Mouse (Mus musculus) gastrocnemius, postnatal 25 days (tissue): ENCODE results near the gene Agap3. TPM values are rescaled to one million over a fixed set of nuclear protein-coding genes. Genes with fewer than 3 reads are reported as not detected.

Source experiments
- DNase-seq: peaks from one replicate; pipeline ENCODE4 v3.0.0; 2022
- total RNA-seq, 2 experiments: library from RNA; stranded (reverse); gene quantifications; 1 replicate in 1 of 2; 2 replicates in 1 of 2; pipeline ENCODE4 v1.2.3; 2021

Agap3 gene
- total RNA-seq, 2 experiments from 2014 or later = 52.4 to 56.0 TPM

- no peak for DNase-seq
Measured at GRCm38 (mm10) chr5:24524522-24524921, 72.5 kb downstream of the Agap3 start.

- DNase-seq = no peak
Measured at GRCm38 (mm10) chr5:24525360-24526189, 73.6 kb downstream of the Agap3 start.

GRCm38 (mm10) chr5:24526190-24526888 lies 74.4 kb downstream of the Agap3 start:
- no peak for DNase-seq

- no peak for DNase-seq
Measured at GRCm38 (mm10) chr5:24526889-24527230, 74.9 kb downstream of the Agap3 start, which contains the start of gene Gbx1. Gene Gbx1, minus strand, starts transcription at chr5:24527202.

- no peak for DNase-seq
Measured at GRCm38 (mm10) chr5:24527780-24528179, 75.8 kb downstream of the Agap3 start.

- peak; percentile 79 for DNase-seq
Measured at GRCm38 (mm10) chr5:24530042-24530689, 78.2 kb downstream of the Agap3 start.

- no peak for DNase-seq
Measured at GRCm38 (mm10) chr5:24533391-24533790, 81.4 kb downstream of the Agap3 start.

- no peak for DNase-seq
Measured at GRCm38 (mm10) chr5:24534292-24534691, 82.3 kb downstream of the Agap3 start.

GRCm38 (mm10) chr5:24535731-24536130 lies 83.8 kb downstream of the Agap3 start:
- DNase-seq = no peak

- DNase-seq = no peak
Measured at GRCm38 (mm10) chr5:24536511-24536910, 84.5 kb downstream of the Agap3 start.

- DNase-seq = peak; percentile 60
Measured at GRCm38 (mm10) chr5:24537618-24538017, 85.6 kb downstream of the Agap3 start.

GRCm38 (mm10) chr5:24539571-24540296 lies 87.8 kb downstream of the Agap3 start:
- DNase-seq = peak; percentile 21

GRCm38 (mm10) chr5:24540387-24541143 lies 88.6 kb downstream of the Agap3 start, which contains the start of gene Asb10:
Gene Asb10, minus strand, starts transcription at chr5:24540978.
- DNase-seq = peak; percentile 85

GRCm38 (mm10) chr5:24541144-24541569 lies 89.2 kb downstream of the Agap3 start:
- peak; percentile 21 for DNase-seq

- no peak for DNase-seq
Measured at GRCm38 (mm10) chr5:24542643-24543042, 90.7 kb downstream of the Agap3 start.

GRCm38 (mm10) chr5:24550598-24551316 lies 98.8 kb downstream of the Agap3 start:
- DNase-seq = no peak

GRCm38 (mm10) chr5:24551317-24551688 lies 99.3 kb downstream of the Agap3 start:
- DNase-seq = no peak
